Mouse (Mus musculus) brain, embryonic 14.5 days (tissue): ENCODE results near the gene 5330417C22Rik.

Experiments
- CTCF ChIP-seq: fragments of 200-500 bp; IDR thresholded peaks from 2 replicates; pipeline ENCODE4 v1.5.1; 2012; ENCODE audit warnings: inconsistent platforms, mild to moderate bottlenecking, moderate library complexity, borderline replicate concordance; ENCODE audit not compliant: insufficient read depth, insufficient read length; ENCODE audit errors: extremely low read depth
- POLR2A ChIP-seq: fragments of 200-500 bp; IDR thresholded peaks from 2 replicates; pipeline ENCODE4 v1.6.1; 2012; ENCODE audit warnings: mild to moderate bottlenecking, inconsistent platforms, borderline replicate concordance; ENCODE audit not compliant: poor library complexity, insufficient read depth, insufficient read length, severe bottlenecking; ENCODE audit errors: extremely low read depth

DNA sequence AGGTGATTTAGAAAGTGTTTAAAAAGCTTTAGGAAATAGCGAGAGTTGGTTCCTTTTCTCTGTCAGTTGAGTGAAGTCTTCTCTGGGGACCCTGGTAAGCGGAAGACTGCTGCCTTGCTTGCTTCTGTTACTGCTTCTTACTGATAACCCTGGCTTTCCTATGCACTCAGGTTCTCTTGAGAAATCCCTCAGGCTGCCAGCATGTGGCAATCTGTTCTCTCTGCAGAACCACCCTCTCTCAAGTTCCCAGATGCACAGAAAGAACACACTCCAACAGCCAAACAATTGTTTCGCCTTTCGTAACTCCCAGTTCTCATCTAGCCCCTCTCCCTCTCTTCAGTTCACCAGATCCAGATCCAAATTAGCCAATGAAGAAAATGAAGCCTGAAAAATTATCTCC, 21.6 kb upstream of the 5330417C22Rik start:
- TF ChIP-seq POLR2A (no peak), CTCF (no peak)
